Mouse (Mus musculus): ENCODE measurements around the gene Ccdc54. TPM values are rescaled to one million over a fixed set of nuclear protein-coding genes. Genes with fewer than 3 reads are reported as not detected.

Ccdc54 gene
- total RNA-seq (2021): not detected
- long read RNA-seq, experiment 1: 0 reads
- long read RNA-seq, experiment 2: 0 reads

DNA sequence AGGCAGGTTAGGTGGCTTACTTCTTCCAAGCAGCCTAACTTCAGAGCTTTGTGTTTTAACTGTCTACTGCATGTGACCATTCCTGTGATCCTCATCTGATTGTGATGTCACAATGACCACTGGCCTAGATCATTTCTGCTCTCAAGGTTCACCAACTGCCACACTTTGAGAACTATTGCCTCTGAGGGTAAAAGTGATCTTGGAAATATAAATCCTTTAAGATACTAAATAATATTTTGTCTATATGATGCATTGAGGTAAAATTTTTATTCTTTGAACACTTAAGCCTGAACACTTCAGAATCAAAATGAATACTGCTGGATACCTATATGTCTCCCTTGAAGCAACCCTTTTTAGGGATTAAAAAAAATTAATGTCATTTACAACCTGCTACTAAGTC is at the start of gene Ccdc54:
Gene Ccdc54, minus strand, starts transcription at position 101 of the 400 bp plus-strand sequence.
- DNase-seq: no peak
- intact Hi-C loops (cut with DNase I): no loop called here

DNA sequence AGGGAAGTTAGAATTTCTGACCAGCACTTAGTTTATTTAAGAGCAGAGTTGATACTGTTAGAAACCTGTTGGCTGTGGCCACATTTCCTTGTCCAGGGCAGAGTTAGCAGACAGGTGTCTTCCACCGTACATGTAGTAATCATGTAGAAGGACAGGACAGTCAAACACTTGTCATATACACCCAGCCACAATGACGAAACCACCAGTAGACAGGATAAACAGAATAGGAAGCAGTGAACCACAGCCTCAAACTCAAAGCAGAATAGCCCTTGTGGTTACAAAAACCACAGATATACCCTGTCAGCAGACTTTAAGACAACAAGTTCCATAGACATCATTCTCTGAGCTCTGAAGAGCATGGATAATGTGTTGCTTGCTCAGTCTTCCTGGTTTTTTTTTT is 41.6 kb upstream of the Ccdc54 start:
- DNase-seq: no peak
- intact Hi-C loops (cut with DNase I): no loop called here

DNA sequence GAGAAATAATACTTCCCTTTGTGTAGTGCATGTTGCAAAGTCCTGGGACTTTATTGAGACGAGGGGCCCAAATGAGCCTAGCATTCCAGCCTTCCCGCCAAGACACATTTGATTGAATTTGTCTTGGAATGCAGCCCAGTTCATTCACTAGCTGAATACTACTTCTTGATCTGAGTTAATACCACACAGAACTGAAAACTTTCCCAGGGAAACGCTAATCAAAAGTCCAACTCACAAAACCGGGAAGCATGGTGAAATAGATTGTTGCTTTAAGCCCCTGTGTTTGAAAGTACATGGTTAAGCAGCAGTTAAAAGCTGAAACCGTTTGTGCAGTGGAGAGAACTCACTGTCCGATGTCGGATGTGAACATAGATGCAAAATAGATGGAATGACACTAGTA is 24.6 kb upstream of the Ccdc54 start:
- intact Hi-C loops (cut with DNase I): no loop called here
- DNase-seq: no peak

DNA sequence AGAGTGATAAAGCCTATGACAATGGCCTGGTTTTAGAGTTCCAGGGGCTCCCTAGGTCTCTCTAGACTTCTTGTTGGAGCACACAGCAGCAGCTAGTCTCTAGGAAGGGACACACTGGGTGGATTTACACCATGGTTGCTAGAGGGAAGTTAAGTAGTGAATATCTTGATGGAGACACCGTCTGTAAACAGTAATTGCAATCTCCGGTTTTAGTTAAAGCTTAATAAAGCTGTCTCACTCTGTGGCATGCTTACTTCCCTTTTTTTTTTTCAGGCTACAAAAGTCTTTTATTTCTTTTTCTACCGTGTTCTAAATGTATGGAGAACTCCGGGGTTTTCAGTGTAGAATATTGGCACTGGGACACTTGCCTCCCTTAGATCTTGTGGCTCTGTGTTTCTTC is 22.0 kb upstream of the Ccdc54 start:
- intact Hi-C loops (cut with DNase I): no loop called here
- no peak for DNase-seq

DNA sequence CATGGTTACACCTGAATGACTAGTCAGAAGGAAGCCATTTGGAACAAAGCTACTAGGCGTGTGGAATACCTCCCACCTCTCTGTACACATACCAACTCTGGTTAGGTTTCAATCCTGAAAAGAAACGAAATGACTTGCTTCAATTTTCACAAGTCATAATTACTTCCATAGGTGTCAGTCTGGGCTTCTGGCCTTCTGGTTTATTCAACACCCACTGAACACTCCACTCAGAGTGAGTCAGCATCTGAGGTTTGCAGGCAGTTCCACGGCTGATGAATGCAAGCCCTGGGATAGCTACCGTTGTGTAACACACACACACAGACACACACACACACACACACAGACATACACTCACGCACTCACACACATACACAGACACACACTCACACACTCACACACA is 19.6 kb upstream of the Ccdc54 start:
- DNase-seq: no peak
- intact Hi-C loops (cut with DNase I): no loop called here

DNA sequence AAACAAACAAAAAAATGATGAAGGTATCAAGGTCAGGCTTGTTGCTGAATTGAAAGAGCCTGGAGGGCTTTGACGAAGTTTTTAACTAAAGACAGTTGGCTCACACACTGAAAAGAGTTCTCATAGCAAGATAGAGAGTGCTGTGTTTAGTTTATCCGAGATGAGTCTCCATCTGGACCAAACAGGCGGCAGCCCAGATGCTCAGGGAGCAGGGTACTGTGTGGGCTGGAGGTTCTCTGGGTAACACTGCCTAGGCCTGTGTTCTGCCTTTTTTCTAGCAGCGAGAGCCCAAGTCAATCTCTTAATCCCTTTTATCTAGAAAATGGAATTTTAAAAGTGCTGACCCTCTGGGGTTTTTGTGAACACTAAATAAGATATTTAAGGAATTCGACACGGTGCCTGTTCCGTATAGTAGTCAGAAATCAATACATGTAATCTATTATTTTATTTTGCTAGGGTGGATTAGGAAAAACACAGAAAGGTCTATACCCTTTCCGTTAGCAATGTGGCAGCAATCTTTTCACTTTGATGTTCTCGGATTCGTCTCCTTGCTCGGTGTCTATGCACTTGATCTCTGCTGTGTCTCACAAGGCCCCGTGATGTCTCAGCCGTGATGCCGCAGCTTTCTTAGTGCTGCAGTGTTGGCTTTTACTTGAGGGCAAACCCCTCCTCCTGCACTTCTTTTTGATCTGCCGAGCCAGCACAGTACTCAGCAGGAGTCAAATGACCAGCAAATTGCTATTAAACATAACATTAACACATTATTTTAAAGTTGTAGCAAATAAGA is 17.0 kb upstream of the Ccdc54 start:
- intact Hi-C loops (cut with DNase I): no loop called here

DNA sequence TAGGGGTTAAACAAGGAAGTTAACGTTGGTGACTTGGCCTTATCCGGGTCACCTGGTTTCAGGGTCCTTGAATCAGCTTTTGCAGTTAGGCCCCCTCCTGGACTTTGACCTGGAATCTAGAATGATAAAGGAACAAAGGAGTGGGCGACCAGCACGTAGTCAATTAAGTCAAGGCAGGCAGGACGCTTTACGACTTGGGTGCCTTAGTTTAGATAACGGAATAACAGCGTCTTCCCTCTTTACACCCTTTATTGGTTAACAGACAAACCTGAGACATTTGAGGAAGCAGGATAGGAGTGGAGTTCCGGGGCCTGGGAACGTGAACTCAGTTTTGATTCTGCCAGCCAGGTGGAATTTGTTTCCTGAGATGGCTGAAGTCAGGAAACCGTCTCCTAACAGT is 13.9 kb upstream of the Ccdc54 start:
- intact Hi-C loops (cut with DNase I): no loop called here
- no peak for DNase-seq

More for the DNA sequence above, 17.0 kb upstream of the Ccdc54 start:
- no peak for DNase-seq

DNA sequence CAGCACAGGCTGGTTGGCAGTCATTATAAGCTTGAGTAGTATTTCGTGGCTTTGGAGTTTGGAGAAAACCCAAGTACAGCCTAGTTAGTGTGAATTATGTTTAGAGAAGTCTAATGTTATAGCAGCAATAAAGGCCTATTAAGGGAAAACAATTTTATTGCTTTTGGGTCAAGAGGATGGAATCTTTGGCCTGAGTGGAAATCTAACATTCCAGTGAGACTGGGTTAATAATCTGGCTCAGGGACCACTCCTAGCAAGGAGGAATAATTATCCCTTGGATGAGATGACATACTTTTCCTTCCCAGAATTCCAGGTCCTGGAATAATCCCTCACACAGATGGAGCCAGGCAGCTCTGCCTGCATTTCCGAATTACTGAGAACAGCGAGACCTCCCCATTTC is 11.0 kb upstream of the Ccdc54 start:
- no peak for DNase-seq
- intact Hi-C loops (cut with DNase I): no loop called here

DNA sequence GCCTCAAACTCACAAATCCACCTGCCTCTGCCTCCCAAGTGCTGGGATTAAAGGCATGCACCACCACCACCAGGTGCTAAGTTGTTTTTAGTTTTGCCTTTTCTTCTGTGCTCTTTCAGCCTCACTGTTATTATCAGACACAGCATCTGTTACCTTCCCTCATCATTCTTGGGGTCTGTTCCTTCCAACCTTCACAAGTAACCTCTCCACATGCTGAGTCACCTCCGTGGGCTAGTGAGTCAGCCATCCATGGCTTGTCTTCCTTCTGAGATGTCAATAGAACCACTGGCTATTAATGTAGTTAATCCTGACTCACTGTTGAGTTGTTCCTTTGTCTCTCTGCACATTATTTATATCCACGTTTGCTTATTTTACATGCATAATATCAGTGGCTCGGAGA is 9.7 kb upstream of the Ccdc54 start:
- intact Hi-C loops (cut with DNase I): no loop called here
- no peak for DNase-seq

DNA sequence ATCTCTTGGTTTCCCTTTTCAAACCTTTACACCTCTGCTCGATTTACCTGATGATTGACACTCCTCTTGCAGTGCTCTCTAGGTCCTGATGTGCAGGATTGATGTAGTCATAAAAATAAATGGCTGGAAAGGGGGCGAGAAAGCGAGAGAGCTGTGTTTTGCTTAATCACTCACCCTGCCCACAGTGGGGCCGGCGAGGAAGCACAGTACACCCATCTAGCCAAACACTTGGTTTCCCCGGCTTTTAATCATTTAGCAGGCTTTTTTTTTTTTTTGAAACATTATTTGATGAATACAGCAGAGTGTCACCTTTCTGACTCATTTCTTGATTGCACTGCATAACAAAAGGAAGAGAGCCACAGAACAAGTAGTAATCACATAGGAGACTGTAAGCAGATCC is 5.7 kb upstream of the Ccdc54 start:
- no peak for DNase-seq
- intact Hi-C loops (cut with DNase I): no loop called here

DNA sequence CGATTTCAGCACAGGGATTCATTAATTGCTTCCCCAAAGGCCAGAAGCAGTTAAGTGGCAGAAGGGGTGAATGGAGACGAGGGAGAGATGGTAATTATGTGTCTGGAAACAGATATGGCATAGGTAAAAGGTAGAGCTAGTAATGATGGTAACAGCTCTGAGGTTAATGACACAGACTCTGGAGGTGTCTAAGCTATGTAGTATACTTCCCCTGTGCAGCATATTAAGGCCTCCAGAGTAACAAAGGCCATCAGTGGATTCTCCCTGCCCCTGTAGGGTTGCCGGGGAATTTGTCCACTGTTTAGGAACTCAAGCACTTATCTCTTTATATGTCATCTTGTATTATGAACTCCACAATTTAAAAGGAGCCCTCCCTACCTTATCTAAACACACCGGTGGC is 5.2 kb upstream of the Ccdc54 start:
- no peak for DNase-seq
- intact Hi-C loops (cut with DNase I): no loop called here

DNA sequence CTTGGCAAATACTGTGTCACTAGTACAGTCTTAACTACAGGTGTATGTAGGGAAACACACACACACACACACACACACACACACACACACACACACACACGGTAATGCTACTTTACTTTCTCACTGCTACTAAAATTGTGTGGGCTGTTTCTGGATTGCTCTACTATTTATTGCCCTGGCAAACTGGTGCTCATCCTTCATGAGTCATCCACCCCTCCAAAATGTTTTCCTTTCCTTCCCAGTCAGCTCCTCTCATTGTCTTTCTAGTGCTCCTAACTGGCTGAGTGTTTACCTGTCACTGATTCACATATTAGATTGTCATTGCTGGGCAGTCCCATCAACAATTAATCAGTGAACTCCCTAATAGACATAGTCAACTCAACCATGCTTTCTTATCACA is 3.9 kb upstream of the Ccdc54 start:
- DNase-seq: no peak
- intact Hi-C loops (cut with DNase I): no loop called here

DNA sequence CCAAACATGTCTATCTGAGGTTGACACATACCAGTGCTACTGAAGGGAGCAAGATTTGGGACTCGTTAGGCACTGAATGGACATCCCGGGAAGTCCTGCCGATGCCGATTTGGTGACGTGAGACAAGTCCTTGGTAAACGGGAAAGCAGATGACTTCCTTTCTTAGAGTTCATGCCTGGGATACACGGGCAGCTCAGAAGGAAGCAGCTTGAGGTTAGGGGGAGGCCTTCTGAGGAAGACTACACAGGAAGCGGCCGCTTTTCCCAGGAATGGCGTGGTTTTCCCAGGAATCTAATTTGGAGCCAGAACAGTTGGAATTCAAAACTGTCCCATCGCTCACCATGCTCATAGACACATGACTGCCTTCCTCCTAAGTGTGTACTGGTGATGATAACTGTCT is 2.4 kb upstream of the Ccdc54 start:
- no peak for DNase-seq
- intact Hi-C loops (cut with DNase I): no loop called here

DNA sequence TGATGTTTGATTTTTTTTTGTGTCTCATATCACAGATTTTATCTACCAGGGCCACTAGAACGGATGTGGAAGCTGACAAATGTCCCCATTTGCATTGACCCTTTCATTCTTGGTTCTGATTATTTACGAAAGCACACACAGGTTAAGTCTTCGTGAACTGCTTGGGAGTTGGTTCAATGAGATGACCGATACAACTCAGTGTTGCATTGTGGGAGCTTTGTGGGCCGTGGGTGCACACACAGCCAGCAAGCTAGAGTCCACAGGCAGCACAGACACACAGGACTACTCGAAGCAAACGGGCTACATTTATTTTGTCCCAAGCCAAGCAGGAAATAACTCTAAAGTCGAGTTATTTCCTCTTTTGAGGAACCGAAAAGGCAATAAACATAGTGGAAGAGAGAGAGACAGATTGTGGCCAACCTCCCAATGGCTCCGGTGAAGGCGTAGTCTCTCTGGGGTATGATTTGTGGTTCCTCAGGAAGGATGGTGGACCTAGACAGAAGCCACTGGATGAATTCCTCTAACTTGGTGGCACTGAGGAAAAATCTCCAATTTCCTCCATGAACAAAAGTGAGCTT is 1.3 kb downstream of the Ccdc54 start:
- no peak for DNase-seq
- intact Hi-C loops (cut with DNase I): no loop called here

DNA sequence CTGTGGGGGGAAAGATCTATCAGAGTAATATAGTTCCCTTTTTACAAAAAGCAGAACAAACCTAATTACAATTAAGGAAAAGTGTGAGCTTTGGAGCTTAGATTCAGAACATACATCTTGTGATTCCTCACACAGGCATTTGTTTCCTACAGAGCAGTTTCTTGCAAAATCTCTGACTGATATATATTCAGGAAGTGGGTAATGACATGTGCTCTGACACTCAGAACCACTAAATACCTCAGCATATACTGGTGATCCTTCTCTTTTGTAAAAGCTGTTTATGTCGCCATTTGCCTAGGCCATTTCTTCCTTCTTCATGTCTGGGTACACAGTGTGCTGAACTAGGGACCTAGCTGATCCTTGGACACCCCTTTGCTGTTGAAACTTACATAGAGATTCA is 2.8 kb downstream of the Ccdc54 start:
- intact Hi-C loops (cut with DNase I): no loop called here

DNA sequence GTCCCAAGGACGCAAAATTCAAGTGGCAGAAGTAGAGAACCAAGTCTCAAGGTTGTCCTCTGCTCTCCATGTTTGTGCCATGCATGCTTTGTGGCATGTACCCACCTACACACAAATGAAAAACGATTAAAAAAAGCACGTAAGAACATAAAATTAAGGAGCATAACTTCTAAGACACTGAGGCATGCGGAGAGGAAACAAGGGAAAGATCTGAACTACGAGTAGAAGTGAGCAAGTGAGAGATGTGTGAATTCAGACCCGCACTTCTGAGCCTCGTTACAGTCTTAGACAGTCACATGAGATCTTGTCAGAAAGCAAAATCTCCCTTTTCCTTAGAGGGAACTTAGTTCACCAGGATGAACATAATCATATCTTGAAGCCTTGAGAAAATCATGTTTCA is 3.8 kb downstream of the Ccdc54 start:
- no peak for DNase-seq
- intact Hi-C loops (cut with DNase I): no loop called here

More for the DNA sequence above, 2.8 kb downstream of the Ccdc54 start:
- DNase-seq: no peak

DNA sequence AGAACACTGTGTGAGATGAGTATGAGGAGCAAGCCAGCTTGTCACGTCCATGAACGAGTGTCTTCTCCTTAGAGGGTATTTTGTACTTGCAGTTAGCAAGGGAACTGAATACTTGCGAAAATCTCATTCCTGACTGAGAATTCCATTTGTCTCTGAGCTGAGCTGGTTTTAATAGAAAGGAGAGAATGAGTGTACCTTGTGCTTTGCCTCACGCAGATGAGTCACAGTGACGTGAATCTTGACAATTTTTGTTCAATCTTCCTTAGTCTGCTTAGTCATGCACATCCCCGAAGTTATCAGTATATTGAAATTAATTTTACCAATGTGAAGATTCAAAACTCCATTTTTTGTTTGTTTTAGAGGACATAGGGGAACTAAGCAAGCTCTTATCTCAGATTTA is 12.6 kb downstream of the Ccdc54 start:
- no peak for DNase-seq
- intact Hi-C loops (cut with DNase I): no loop called here

DNA sequence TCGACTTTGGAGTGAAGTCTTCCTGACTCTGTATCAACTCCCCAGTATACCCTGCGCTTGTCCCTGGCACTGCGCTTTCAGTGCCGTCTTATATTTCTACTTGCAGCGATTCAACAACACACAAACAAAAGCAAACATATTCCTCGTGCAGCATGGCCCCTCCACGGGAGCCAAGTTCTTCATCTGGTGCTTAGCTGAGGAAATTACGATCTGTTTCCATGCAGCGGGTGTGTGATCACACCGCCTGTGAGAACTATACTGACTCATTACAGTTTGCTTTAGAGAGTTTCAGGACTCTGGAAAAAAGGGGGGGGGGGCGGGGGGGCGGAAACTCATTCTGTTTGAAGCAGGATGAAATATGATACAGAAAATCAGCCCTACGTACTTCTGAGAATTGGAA is 18.4 kb downstream of the Ccdc54 start:
- no peak for DNase-seq
- intact Hi-C loops (cut with DNase I): no loop called here

DNA sequence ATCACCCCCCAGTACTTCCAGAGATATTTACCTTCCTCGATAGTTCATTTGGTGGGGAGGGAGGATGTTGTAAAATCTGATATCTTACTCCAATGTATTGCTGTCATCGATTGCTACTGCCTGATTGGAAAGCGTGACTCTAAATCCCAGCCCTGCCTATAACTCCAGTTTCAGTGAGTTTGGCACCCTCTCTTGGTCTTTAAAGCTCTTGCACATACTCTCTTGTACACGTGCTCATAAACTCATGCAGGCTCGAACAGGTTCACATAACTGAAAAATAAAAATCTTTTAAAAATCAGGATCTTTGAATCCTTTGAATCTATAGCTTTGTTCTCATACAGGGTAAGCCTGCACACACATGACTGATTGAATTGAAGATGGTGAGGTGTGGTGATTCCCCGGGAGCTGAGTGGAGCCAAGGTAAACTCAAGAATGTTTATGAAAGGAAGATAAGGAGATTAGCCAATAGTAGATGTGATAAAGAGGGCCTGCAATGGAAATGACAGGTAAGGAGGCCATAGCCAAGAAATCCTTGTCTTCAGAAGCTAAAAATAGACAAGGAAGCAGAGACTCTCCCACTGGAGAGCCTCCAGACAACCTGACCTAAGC is 31.7 kb downstream of the Ccdc54 start:
- intact Hi-C loops (cut with DNase I): no loop called here
- no peak for DNase-seq

DNA sequence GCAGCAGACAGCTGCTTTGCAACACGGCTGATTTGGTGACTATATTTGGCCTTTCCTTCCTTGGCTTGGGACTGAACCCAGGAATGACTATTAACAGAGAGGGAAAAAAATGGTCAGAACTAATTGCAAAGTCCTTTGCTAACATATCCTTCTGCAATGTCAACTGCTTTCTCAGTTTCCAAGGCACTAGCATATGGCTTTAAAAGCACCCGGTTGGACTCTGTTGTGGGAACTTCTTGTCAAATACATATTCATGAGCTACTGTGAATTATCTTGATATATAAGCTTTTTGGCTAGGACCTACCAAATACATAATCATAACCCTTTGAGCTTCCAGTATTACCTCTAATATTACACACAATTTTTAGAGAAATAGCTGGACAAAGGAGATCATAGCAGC is 37.1 kb downstream of the Ccdc54 start:
- DNase-seq: no peak

DNA sequence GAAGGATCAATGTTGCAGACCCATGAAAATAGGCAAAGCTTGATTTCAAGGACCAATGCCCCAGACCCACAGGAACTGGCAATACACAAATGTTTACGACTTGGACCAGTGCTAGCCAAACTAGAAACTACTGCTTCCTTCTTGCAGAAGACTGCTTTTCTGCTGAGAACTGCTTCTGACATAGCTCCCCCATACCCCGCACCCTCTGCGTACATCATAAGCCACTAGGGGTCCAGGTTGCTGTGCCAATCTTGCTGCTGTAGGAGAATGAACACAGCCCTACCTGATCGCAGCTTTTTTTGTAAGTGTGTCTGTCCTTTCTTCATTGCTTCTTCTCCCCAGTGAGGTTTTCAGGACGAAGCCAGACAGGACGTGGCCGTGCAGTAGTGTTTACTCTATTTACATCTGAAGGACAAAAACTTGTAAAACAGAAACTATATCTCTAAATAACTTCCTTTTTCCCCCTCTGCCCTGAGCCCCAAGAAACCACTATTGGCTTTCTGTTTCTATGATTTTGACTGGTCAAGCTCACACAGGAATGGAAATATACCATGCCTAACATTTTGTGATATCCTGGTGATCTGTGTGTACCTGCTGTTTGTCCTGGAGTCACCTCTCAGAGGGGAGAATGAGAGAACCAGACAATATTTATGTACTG is 39.0 kb downstream of the Ccdc54 start:
- intact Hi-C loops (cut with DNase I): no loop called here
- no peak for DNase-seq

More for the DNA sequence above, 37.1 kb downstream of the Ccdc54 start:
- intact Hi-C loops (cut with DNase I): no loop called here

DNA sequence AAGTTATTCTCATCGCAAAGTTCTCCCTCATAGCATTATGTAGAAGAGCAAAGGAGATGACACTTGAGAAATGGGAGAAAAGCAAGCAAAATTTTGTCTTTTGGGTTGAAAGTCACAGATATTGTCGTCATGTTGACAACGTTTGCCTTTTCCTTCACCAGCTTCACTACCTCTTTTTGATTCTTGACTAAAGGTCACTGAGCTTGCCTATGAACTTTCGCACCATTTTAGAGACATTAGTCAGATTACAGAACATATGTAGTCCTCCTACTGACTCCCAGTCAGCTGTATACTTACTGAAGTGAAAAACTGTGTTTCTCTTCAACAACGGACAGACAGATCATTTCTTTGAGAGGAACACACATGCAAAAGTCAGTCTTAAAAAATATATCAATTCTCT is 40.0 kb downstream of the Ccdc54 start:
- no peak for DNase-seq
- intact Hi-C loops (cut with DNase I): no loop called here

All from heart, postnatal 14 days (tissue).